Mouse (Mus musculus) T-helper 1 cell (primary cell): ENCODE results near the gene Trp53bp1.

Experiments
- in situ Hi-C: fragments of 300-600 bp; cut with MboI, MseI; formaldehyde crosslinking; loops from one replicate; pipeline ENCODE4 v1.15.1; 2025; ENCODE audit warnings: high pct_unique_total_duplicates

Trp53bp1 gene

DNA sequence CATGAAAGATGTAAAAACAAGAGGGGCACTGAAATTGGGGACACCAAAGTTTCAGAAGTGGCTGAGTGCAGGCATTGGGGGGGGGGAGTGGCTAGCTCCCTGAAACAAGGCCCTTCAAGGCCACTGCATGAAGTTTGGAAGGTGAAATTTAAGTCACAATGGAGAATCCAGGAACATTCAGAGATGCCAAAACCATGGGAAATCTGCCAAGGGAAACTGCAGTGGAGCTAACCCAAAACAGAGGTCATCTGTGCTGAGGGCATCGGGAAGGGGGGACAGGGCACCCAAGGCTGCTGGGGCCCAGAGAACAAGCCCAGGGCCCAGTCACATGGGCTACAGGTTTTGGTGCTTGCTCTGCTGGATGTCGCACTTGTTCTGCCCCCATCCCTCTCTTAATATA lies 21.4 kb downstream of the Trp53bp1 start:
- in situ Hi-C loops: loop anchor here (5.0 to 10.0 kb wide), 2 partner anchors 92 to 145 kb away; no protein-coding TSS in a partner anchor

- in situ Hi-C loops: loop anchor here (10.0 kb wide), 1 partner anchor 151 kb away; no protein-coding TSS in a partner anchor
Measured at GRCm38 (mm10) chr2:121244099-121244498, 27.1 kb downstream of the Trp53bp1 start.

- in situ Hi-C loops: no loop called here
Measured at GRCm38 (mm10) chr2:121239426-121239825, 31.8 kb downstream of the Trp53bp1 start.

- in situ Hi-C loops: no loop called here
Measured at GRCm38 (mm10) chr2:121235460-121236072, 35.6 kb downstream of the Trp53bp1 start.

GRCm38 (mm10) chr2:121228135-121228534 lies 43.1 kb downstream of the Trp53bp1 start:
- in situ Hi-C loops: no loop called here

DNA sequence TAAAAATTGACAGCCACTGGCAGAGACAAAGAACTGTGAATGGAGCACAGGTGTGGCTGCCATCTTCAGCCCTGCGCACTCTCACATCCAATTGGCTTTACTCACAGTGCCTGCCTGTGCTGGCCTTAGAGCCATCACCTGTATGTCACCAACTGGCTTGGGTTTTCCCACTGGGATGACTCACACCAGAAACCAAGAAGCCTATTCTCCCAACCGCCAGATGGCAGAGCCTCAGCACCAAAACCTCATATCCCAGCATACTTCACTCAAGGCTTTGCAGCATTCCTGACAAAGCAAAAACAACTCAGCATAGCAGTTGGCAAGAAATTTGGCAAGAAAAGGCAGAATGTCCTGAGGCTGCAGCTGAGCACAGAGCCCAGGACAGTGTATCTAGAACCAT lies 48.2 kb downstream of the Trp53bp1 start:
- in situ Hi-C loops: no loop called here

DNA sequence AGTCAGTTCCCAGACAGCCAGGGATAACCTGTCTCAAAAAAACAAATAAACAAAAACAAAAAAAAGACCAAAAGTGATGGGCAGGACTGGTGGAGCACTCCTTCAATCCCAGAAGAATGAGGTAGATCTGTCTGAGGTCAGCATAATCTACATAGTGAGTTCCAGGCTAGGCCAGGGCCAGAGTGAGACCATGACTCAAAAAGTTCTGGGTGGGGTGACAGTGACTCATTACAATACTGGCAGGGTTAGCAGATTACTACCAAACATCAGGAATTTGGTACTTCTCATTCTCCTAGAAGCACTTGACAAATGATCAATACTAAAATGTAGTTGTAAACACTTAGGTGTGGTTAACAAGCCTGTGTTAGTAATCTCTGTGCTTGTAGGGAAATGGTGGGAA lies 51.2 kb downstream of the Trp53bp1 start:
- in situ Hi-C loops: no loop called here

GRCm38 (mm10) chr2:121219177-121219576 lies 52.0 kb downstream of the Trp53bp1 start:
- in situ Hi-C loops: no loop called here

- in situ Hi-C loops: no loop called here
Measured at GRCm38 (mm10) chr2:121214491-121214890, 56.7 kb downstream of the Trp53bp1 start.

DNA sequence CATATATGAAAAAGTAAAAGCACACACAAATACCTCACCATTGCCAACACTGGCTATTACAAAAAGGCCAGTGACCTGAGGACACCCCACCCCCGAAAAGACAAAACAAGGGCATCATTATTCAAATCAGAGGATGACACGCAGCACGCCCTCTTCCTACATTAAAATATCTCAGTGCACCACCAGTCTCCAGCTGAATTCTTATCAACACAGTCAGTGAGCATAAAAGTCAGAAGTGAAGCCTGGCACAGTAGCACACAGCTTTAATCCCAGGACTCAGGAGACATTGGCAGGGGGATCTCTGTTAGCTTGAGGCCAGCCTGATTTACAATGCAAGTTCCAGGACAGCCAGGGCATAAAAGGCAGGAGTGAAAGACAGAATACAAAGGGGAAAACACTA lies 64.7 kb downstream of the Trp53bp1 start:
- in situ Hi-C loops: no loop called here

GRCm38 (mm10) chr2:121204276-121204675 lies 66.9 kb downstream of the Trp53bp1 start:
- in situ Hi-C loops: no loop called here

DNA sequence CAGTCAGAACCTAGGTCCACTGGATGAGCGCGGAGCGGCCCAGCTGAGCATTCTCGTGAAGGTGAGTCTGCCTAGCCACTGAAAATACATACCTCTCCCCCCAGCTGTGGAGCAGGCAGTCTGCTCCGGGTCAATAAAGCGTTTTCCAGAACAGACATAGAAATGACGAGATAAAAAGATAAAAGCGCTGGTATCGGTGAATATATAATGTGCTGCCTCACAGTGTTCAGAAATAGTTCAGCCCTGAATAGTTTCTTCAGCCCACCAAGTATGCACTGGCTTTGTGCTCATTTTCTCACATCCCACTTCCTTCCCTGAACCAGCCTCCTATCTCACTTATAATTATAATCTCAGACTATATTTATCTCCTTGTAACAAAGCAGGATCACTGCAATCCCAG lies 75.7 kb downstream of the Trp53bp1 start:
- in situ Hi-C loops: no loop called here

GRCm38 (mm10) chr2:121188530-121188929 lies 82.7 kb downstream of the Trp53bp1 start:
- in situ Hi-C loops: no loop called here

DNA sequence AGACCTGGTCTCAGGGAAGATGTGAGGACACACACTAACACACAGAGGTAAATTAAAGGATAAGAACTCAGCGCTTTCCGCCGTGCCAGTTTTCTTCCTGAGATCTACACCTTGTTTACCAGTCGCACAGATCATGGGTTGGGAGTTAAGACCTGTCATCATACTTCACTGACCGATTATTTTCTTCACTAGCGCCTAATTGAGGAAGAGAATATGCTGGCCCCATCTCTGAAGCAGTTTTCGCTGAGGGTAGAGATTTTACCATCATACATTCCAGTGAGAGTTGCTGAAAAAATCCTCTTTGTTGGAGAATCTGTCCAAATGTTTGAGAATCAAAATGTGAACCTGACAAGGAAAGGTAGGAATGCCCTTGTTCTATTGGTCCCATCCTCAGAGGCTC lies 87.1 kb downstream of the Trp53bp1 start:
- in situ Hi-C loops: no loop called here

DNA sequence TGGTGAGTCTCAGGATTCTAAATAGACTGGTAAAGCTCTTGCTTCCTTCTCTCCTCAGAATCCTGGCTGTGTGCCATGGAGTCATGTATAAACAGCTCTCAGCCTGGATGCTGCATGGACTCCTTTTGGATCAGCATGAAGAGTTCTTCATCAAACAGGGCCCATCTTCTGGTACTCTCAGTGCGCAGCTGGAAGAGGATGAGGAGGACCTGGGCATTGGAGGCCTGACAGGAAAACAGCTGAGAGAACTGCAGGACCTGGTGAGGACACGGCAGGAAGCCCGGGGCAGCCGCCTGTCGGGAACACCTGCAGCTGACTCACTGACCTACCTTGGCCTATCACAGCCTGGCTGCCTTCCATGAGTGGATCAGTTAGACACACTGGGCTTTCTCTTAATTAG lies 87.8 kb downstream of the Trp53bp1 start:
- in situ Hi-C loops: no loop called here

- in situ Hi-C loops: no loop called here
Measured at GRCm38 (mm10) chr2:121178828-121179479, 92.3 kb downstream of the Trp53bp1 start.

DNA sequence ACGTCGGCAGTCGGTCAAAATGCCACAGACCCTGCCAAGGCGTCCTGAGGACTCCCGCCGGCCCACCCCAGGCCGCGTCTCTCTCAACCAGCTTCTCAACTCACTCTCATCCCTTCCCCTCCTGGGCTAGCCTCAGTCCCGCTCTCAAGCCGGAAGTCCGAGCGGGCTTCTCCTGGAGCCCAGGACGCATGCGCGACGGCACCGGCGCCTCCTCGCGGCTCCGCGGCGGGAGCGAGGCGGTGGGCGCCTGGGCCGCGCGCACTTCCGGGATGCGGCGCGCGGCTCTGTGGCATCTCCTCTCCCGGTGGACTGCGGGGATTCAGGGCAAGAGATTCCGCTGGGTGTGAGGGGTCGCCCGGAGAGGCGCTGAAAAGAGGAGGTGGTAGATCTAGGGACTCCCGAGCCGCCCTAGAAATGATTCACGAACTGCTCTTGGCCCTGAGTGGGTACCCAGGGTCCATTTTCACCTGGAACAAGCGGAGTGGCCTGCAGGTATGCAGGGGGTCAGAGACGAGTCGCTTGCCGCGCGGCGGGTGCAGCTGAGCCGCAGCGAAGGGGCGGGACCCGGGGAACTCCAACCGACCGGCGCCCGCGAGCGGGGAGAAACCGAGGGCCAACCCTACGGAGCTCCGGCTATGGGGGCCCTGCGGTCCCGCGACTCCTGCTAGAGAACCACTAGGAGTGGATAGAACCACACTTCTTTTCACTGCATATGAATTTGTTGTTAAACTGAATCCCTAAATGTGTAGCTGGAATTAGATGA lies 100.0 kb downstream of the Trp53bp1 start, which contains the start of gene Zscan29:
Zscan29 (minus strand) TSS at position 146 of the 763 bp plus-strand sequence.
- in situ Hi-C loops: no loop called here

- in situ Hi-C loops: no loop called here
Measured at GRCm38 (mm10) chr2:121170481-121170971, 100.7 kb downstream of the Trp53bp1 start, which contains the start of gene Tubgcp4. Gene Tubgcp4, plus strand, starts transcription at chr2:121170654.

GRCm38 (mm10) chr2:121169902-121170301 lies 101.3 kb downstream of the Trp53bp1 start:
- in situ Hi-C loops: no loop called here

GRCm38 (mm10) chr2:121169173-121169572 lies 102.0 kb downstream of the Trp53bp1 start:
- in situ Hi-C loops: no loop called here

- in situ Hi-C loops: no loop called here
Measured at GRCm38 (mm10) chr2:121153100-121153499, 118.1 kb downstream of the Trp53bp1 start.

- in situ Hi-C loops: no loop called here
Measured at GRCm38 (mm10) chr2:121149679-121150078, 121.5 kb downstream of the Trp53bp1 start.
